Mouse (Mus musculus) forebrain, embryonic 15.5 days (tissue): ENCODE data around the gene Cnnm1. TPM values are rescaled to one million over a fixed set of nuclear protein-coding genes. Genes with fewer than 3 reads are reported as not detected.

Experiments
- ATAC-seq: fragments of 200-750 bp; cut with Nextera tagmentation; replicated peaks from 2 replicates; pipeline ENCODE4 v1.8.0; 2017; ENCODE audit warnings: mild to moderate bottlenecking, moderate TSS enrichment, moderate library complexity
- H3K27ac ChIP-seq: fragments of 300-500 bp; sonication (generic); replicated peaks from 2 replicates; pipeline ENCODE4 v1.5.1; 2015; ENCODE audit warnings: mild to moderate bottlenecking, inconsistent platforms
- H3K27me3 ChIP-seq: fragments of 300-500 bp; sonication (generic); 2 replicates; pipeline ENCODE4 v1.6.1; 2015; ENCODE audit warnings: inconsistent platforms
- H3K36me3 ChIP-seq: fragments of 300-500 bp; sonication (generic); 2 replicates; pipeline ENCODE4 v1.6.1; 2015; ENCODE audit warnings: mild to moderate bottlenecking, inconsistent platforms
- H3K4me1 ChIP-seq: fragments of 300-500 bp; sonication (generic); 2 replicates; pipeline ENCODE4 v1.6.1; 2015; ENCODE audit warnings: inconsistent platforms
- H3K4me2 ChIP-seq: fragments of 300-500 bp; sonication (generic); replicated peaks from 2 replicates; pipeline ENCODE4 v1.6.1; 2015; ENCODE audit warnings: mild to moderate bottlenecking, inconsistent platforms
- H3K4me3 ChIP-seq: fragments of 300-500 bp; sonication (generic); 2 replicates; pipeline ENCODE4 v1.5.1; 2015; ENCODE audit warnings: mild to moderate bottlenecking, inconsistent platforms
- H3K9ac ChIP-seq: fragments of 300-500 bp; sonication (generic); replicated peaks from 2 replicates; pipeline ENCODE4 v1.6.1; 2015; ENCODE audit warnings: mild to moderate bottlenecking, inconsistent platforms
- H3K9me3 ChIP-seq: fragments of 300-500 bp; sonication (generic); 2 replicates; pipeline ENCODE4 v1.6.1; 2016; ENCODE audit warnings: inconsistent platforms
- WGBS: fragments of 180-500 bp; shearing (Covaris S2); methylation state at CpG from one replicate; pipeline ENCODE4 v1.1.7; 2015; ENCODE audit warnings: mixed read lengths; 5-methylcytosine and 5-hydroxymethylcytosine counted together
- polyA plus RNA-seq: library from polyadenylated mRNA; unstranded; fragments of >200 nt; fragmentation: Nextera tagmentation; extraction: Ambion mirVana; gene quantifications from 2 replicates; pipeline ENCODE4 v1.2.1, GENCODE M21; 2015

Gene Cnnm1
- polyA plus RNA-seq, 1 experiment from 2014 or later, result 1.3 TPM

GRCm38 (mm10) chr19:43526025-43526424 is 85.8 kb downstream of the Cnnm1 start:
- ATAC-seq, result no peak
- no peaks in the 10 kb centered on the region for H3K27me3 ChIP-seq
- no peaks in the 10 kb centered on the region for H3K9me3 ChIP-seq
- H3K4me1 ChIP-seq, result peaks cover 43% of the 10 kb centered on the region
- WGBS, result 90% methylated on average over 9 of the region's 9 CpGs
- no peaks in the 10 kb centered on the region for H3K36me3 ChIP-seq
- H3K4me3 ChIP-seq, result no peak overlapping the region
- no peak overlapping the region for H3K9ac ChIP-seq
- H3K27ac ChIP-seq, result no peak overlapping the region
- H3K4me2 ChIP-seq, result no peak overlapping the region

DNA sequence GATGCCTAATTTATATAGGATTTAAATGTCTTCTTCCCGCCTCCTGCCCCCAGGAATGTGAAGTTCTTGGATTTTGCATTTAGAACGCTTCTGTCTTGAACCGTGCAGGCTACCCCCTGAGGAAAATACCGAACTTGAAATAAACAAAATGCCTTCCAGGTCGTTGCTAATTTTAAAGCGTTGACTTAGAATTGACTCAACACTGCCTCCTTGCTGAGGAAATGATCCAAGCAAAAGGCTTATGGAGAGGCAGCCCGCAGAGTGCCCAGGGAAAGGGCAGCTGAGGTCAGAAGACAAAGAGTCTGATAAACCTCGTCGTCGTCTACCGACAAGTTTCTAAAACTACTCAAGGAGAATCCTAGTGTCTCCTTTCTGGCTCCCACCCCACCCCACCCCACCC is 86.9 kb downstream of the Cnnm1 start:
- Histone ChIP-seq H3K36me3 (no peaks in the 10 kb centered on the region), H3K4me3 (no peak overlapping the region), H3K4me2 (no peak overlapping the region), H3K9ac (no peak overlapping the region), H3K27ac (no peak overlapping the region), H3K9me3 (no peaks in the 10 kb centered on the region), H3K27me3 (no peaks in the 10 kb centered on the region), H3K4me1 (peaks cover 37% of the 10 kb centered on the region)
- 11% methylated on average over 11 of the region's 11 CpGs for WGBS
- ATAC-seq, result no peak

DNA sequence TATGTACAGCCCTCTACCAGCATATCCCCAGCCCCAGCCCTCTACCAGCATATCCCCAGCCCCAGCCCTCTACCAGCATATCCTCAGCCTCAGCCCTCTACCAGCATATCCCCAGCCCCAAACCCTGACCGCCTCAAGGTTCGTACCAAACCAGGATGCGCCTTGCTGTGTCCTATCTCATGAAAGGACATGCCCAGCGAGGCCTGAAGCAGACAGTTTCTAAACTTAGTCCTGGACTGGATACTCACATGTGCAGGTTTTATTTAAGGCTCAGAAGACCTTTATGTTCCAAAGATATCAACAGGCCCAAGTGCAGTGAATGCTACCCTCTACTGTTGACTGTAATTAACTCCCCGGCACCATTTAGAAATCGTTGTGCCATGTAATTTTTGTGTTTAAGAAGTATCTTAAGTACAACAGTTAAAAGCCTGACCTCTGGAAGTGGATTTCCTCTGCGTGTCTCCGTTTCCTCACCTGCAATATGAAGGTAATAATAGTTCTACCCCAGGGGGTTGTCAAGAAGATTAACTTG is 87.9 kb downstream of the Cnnm1 start:
- H3K9me3 ChIP-seq, result no peaks in the 10 kb centered on the region
- ATAC-seq, result no peak
- H3K36me3 ChIP-seq, result no peaks in the 10 kb centered on the region
- H3K4me1 ChIP-seq, result peaks cover 28% of the 10 kb centered on the region
- no peaks in the 10 kb centered on the region for H3K27me3 ChIP-seq
- H3K4me3 ChIP-seq, result no peak overlapping the region
- H3K27ac ChIP-seq, result no peak overlapping the region
- no peak overlapping the region for H3K4me2 ChIP-seq
- 72% methylated on average over 8 of the region's 8 CpGs for WGBS
- no peak overlapping the region for H3K9ac ChIP-seq

DNA sequence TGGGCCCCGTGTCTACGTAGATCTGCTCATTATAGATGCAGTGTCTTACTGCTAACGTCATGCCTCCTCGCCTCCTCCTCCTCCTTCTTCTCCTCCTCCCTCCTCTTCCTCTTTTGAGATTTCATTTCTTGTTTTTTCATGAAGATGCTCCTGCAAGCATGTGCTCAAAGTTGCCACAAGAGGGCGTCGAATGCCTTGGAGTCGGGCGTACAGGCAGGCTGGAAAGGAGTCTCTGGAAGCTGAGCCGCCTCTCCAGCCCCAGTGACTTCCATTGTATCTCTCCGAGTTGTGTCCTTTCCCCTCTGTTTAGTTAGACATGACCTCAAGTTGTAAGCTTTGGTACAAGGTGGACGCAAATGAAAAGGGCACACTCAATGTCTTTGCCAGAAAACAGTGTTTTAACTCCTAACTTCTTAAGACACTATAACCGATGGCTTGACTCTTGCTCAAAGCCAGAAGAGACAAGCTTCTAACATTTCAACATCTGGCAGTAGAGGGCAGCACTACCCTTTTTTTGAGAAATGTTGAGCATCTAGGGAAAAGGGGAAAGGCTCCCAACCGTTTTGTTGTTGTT is 90.0 kb downstream of the Cnnm1 start:
- H3K9me3 ChIP-seq, result no peaks in the 10 kb centered on the region
- H3K9ac ChIP-seq, result no peak overlapping the region
- no peaks in the 10 kb centered on the region for H3K36me3 ChIP-seq
- H3K27me3 ChIP-seq, result no peaks in the 10 kb centered on the region
- peaks cover 15% of the 10 kb centered on the region for H3K4me1 ChIP-seq
- peak; percentile 89 for ATAC-seq
- WGBS, result 1% methylated on average over 13 of the region's 13 CpGs
- peak overlapping the region; percentile 45 for H3K4me2 ChIP-seq
- peak overlapping the region; percentile 7; the same call in 1 of the 2 replicates for H3K4me3 ChIP-seq
- H3K27ac ChIP-seq, result no peak overlapping the region

DNA sequence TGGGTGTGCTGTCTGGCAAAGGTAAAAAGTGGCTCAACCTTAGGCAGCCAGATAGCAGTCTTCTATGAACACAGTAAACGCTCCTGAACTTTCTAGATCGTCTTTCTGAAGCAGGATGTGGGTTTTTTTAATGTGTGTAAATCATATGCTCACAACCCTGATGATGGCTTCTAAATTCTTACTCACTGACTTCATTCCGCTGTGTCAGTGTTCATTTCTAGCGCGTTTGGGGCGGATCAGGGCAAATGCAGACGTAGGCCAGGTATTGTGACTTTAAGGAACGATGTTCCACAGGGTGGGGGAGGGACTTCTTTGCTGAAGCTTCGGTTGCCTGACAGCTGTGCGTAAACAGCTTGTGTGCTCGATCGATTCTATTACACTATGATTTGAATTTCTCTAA is 90.7 kb downstream of the Cnnm1 start:
- H3K4me2 ChIP-seq, result no peak overlapping the region
- ATAC-seq, result 0 out of 2 replicates have a peak, but pooled peaks have one; percentile 33
- no peak overlapping the region for H3K27ac ChIP-seq

DNA sequence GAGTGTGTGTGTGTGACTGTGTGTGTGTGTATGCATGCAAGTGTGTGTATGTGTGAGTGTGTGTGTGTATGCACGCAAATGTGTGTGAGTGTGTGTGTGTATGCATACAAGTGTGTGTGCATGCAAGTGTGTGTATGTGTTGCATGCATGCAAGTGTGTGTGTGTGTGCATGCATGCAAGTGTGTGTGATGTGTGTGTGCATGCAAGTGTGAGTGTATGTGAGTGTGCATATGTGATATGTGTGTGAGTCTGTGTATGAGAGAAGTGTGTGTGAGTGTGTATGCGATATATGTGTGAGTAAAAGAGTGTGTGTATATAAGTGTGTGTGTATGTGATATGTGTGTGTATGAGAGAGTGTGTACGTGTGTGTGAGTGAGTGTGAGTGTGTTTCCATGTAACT is 95.1 kb downstream of the Cnnm1 start:
- Histone ChIP-seq H3K4me3 (no peak overlapping the region), H3K9ac (no peak overlapping the region), H3K36me3 (no peaks in the 10 kb centered on the region), H3K27me3 (no peaks in the 10 kb centered on the region), H3K9me3 (no peaks in the 10 kb centered on the region), H3K27ac (no peak overlapping the region), H3K4me2 (no peak overlapping the region), H3K4me1 (0 out of 2 replicates have a peak, but pooled peaks cover 7% of the 10 kb centered on the region)
- WGBS, result 94% methylated on average over 3 of the region's 3 CpGs
- no peak for ATAC-seq

More for the DNA sequence above, 90.7 kb downstream of the Cnnm1 start:
- H3K4me1 ChIP-seq, result 0 out of 2 replicates have a peak, but pooled peaks cover 11% of the 10 kb centered on the region
- H3K4me3 ChIP-seq, result no peak overlapping the region
- H3K36me3 ChIP-seq, result no peaks in the 10 kb centered on the region
- no peaks in the 10 kb centered on the region for H3K9me3 ChIP-seq
- no peaks in the 10 kb centered on the region for H3K27me3 ChIP-seq
- H3K9ac ChIP-seq, result no peak overlapping the region
- 28% methylated on average over 12 of the region's 12 CpGs for WGBS

GRCm38 (mm10) chr19:43546337-43547117 is 106.3 kb downstream of the Cnnm1 start:
- Histone ChIP-seq H3K4me1 (peaks cover 12% of the 10 kb centered on the region), H3K27me3 (0 out of 2 replicates have a peak, but pooled peaks cover 2% of the 10 kb centered on the region), H3K4me3 (no peak overlapping the region), H3K9ac (no peak overlapping the region), H3K36me3 (no peaks in the 10 kb centered on the region), H3K4me2 (peak overlapping the region; percentile 11), H3K9me3 (no peaks in the 10 kb centered on the region), H3K27ac (no peak overlapping the region)
- whole genome bisulfite sequencing, result 8% methylated on average over 19 of the region's 19 CpGs
- ATAC-seq, result no peak

Other genes with a start within 250 kb of the Cnnm1 start
- gene Hpse2, start 52.1 kb upstream of the Cnnm1 start, polyA plus RNA-seq, result 0.05 and 0.22 TPM in 2 replicates
- 71.3 and 75.6 TPM in 2 replicates for gene Got1, start 84.2 kb downstream of the Cnnm1 start, polyA plus RNA-seq
- gene Nkx2-3, start 171.9 kb downstream of the Cnnm1 start, polyA plus RNA-seq, result 3.6 and 4.5 TPM in 2 replicates
- gene Slc25a28, start 234.4 kb downstream of the Cnnm1 start, polyA plus RNA-seq, result 17.8 and 18.7 TPM in 2 replicates
- 8.2 and 8.9 TPM in 2 replicates for gene Entpd7, start 249.2 kb downstream of the Cnnm1 start, polyA plus RNA-seq